ENCODE assay signal across 12 mouse cellular contexts in the genomic region with DNA sequence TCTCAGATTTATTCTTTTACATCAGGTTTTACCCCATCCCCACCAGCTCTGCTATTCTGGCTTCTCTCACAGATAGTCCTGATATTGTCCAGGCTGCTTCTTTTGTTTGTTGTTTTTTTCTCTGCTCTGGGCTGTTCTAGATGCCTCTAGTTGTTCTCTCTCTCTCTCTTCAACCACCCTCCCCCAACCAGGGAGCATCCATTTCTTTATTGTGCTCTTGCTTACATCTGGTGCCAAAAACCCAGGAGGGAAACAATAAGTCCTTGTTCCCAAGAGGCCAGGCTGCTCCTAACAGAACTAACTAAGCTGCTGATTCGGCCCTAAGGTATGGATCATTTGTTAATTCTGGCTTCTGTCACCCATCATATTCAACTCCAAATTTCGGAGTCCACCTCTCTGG.
"Had no signal": no experiment of that assay in that cellular context is flagged by ENCODE, and none has a peak within 500 bp of the region (broad histone marks: within the 10 kb centered on the region; RNA-seq: fewer than 3 reads in every experiment).

No protein-coding gene starts in this region.

- H3K4me3 ChIP-seq: limb, embryonic 10.5 days; liver, embryonic 15.5 days; neural tube, embryonic 12.5 days had no signal

- ATAC-seq: intestine, postnatal 0 days; lung, postnatal 0 days had no signal

- H3K9ac ChIP-seq: liver, embryonic 15.5 days; neural tube, embryonic 12.5 days had no signal

- H3K27me3 ChIP-seq: liver, embryonic 15.5 days; neural tube, embryonic 12.5 days had no signal

- DNase-seq: kidney, adult 8-10 months; kidney, postnatal 25 days; lung, adult 2 months; lung, postnatal 36 days; midbrain, embryonic 14.5 days; right cerebral cortex, postnatal 25 days had no signal

- H3K4me1 ChIP-seq: limb, embryonic 10.5 days; liver, embryonic 15.5 days; neural tube, embryonic 12.5 days had no signal

- H3K4me2 ChIP-seq: liver, embryonic 11.5 days; liver, embryonic 15.5 days; neural tube, embryonic 12.5 days had no signal

- H3K36me3 ChIP-seq: limb, embryonic 10.5 days; liver, embryonic 15.5 days; neural tube, embryonic 12.5 days had no signal

- H3K27ac ChIP-seq: limb, embryonic 10.5 days; liver, embryonic 15.5 days; neural tube, embryonic 12.5 days had no signal

- H3K9me3 ChIP-seq: limb, embryonic 10.5 days; liver, embryonic 15.5 days; neural tube, embryonic 12.5 days had no signal
